Mouse (Mus musculus) erythroblast, embryonic 14.5 days (primary cell): ENCODE data around the gene Znrf4. TPM values are rescaled to one million over a fixed set of nuclear protein-coding genes. Genes with fewer than 3 reads are reported as not detected.

Source experiments
- H3K27me3 ChIP-seq: 2 replicates; pipeline ENCODE4 v1.6.1; 2012; ENCODE audit warnings: inconsistent platforms; ENCODE audit not compliant: control insufficient read depth
- H3K36me3 ChIP-seq: 2 replicates; pipeline ENCODE4 v1.6.1; 2012; ENCODE audit warnings: mild to moderate bottlenecking, inconsistent platforms; ENCODE audit not compliant: control insufficient read depth
- H3K4me1 ChIP-seq: 2 replicates; pipeline ENCODE4 v1.6.1; 2012; ENCODE audit warnings: inconsistent platforms; ENCODE audit not compliant: control insufficient read depth
- H3K4me3 ChIP-seq: replicated peaks from 2 replicates; pipeline ENCODE3; 2012; ENCODE audit warnings: moderate library complexity, mild to moderate bottlenecking, inconsistent platforms
- H3K9me3 ChIP-seq: 2 replicates; pipeline ENCODE4 v1.6.1; 2012; ENCODE audit warnings: low read length, inconsistent platforms, mixed read lengths; ENCODE audit not compliant: control insufficient read depth
- GATA1 ChIP-seq: IDR thresholded peaks from 2 replicates; pipeline ENCODE4 v1.6.1; 2012; ENCODE audit warnings: low read length, inconsistent platforms, mixed read lengths
- TAL1 ChIP-seq: IDR thresholded peaks from 3 replicates; pipeline ENCODE4 v1.6.1; 2012; ENCODE audit warnings: low read length, inconsistent platforms, mixed read lengths
- polyA plus RNA-seq: library from polyadenylated mRNA; stranded (reverse); fragments of >175 nt; gene quantifications from 2 replicates; pipeline ENCODE4 v1.2.3, GENCODE M21; 2012

Gene Znrf4
- polyA plus RNA-seq, 1 experiment = not detected

DNA sequence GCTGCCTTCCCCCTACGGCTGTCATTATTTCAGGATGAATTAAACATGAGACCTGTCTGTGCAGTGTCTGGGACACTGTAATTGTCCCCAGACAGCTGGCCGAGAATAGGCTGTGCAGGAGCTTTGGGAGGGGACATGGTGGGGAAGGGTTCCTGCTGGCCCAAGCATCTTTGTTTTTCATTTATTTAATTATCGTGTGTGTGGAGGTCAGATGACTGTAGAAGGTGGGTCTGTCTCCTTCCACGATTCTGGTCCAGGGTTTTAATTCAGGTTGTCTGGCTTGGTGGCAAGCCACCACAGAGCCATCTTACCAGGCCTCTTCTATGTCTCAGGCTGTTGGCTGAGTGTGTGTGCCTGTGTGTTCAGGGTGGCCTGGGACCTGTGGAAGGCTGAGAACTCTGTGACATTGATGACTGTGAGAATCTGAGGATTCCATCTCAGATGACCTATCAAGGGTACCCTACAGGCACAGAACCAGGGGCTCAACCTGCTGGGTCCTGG, 36.4 kb upstream of the Znrf4 start:
- Histone ChIP-seq H3K4me1 (peaks cover 8% of the 10 kb centered on the region), H3K9me3 (no peaks in the 10 kb centered on the region), H3K4me3 (no peak overlapping the region), H3K36me3 (no peaks in the 10 kb centered on the region), H3K27me3 (no peaks in the 10 kb centered on the region)
- TF ChIP-seq GATA1 = no peak
- no peak for TF ChIP-seq TAL1

DNA sequence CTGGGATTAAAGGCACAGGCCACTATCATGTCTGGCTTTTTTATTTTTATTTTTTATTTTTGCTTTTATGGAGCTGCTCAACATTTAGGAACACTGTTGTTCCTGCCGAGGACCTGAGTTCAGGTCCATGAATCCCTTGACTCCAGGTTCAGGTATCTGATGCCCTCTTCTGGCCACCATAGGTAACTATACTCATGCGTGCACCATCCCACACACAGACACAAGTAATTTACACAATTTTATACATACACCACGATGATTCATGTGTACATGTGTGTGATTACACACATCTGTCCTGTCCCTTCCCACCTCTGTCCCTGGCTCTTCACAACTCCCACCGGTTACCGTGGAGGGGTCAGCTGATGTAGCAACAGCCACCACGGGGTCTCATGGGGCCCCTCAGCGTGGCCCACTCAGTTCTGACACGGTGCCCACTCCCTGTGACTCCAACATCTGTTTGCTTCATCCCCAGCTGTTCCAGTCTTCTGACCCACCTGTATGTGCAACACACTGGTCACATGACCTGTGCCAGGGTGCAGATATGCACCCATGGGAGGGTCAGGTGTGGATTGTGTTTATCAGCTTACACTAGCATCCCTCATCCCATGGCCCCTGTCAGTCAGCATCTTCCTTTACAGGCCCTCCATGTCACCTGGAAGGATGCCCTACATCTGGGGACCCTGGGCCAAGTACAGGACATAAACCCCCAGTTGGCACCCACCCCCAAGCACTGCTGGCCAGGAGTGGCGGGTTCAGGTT, 35.8 kb upstream of the Znrf4 start:
- Histone ChIP-seq H3K4me3 (no peak overlapping the region), H3K9me3 (no peaks in the 10 kb centered on the region), H3K4me1 (peaks cover 8% of the 10 kb centered on the region), H3K27me3 (no peaks in the 10 kb centered on the region), H3K36me3 (no peaks in the 10 kb centered on the region)
- TF ChIP-seq TAL1 (no peak), GATA1 (no peak)

DNA sequence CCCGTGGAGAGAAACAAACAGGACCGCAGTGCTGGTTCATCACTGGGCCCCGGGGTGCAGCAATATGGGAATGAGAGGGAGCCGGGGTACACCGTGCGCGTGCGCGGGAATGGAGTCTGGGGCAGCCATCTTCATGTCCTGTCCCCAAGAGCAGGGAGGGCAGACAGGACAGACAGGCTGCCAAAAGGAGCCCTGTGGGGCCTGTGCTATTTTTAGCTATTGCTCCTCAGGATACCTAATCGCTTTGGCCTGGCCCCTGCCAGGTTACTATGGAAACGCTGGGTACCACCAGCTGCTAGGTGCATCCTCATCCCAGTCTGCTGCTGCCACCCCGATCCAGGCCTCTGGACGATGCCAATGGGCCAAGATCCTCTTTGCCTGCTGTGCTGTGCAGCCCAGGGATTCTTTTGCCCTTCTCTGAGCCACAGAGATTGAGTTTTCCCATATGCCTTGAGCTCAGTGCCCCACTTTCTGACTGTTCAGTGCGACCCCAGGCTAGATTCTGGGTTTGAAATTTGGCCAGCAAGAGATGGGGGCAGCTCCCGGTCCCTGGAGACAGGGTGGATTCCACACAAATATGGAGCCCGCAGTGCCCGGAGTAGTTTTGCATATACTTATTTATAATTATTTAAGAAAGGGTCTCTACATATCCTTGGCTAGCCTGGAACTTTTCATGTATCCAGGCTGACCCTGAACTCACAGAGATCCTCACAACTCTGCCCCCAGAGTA, 35.0 kb upstream of the Znrf4 start:
- no peak overlapping the region for H3K4me3 ChIP-seq
- H3K27me3 ChIP-seq = no peaks in the 10 kb centered on the region
- no peaks in the 10 kb centered on the region for H3K9me3 ChIP-seq
- peaks cover 8% of the 10 kb centered on the region for H3K4me1 ChIP-seq
- no peaks in the 10 kb centered on the region for H3K36me3 ChIP-seq
- TF ChIP-seq GATA1 (no peak), TAL1 (no peak)

DNA sequence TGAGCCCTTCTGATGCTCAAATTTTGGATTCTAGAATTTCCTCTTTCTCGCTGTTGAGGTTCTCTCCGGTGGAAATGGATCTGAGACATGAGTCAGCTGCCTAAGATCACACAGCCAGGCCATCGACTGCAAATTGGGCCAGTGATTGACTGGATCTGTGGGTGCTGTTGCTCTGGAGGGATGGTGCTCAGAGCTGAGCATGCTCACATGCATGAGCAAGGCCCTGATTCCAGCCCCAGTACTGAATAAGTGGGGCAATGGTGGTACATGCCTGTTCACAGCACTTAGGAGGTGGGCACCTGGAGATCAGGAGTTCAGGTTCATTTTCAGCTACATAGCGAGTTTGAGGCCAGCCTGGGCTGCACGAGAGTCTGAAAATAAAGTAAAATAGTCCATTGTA, 34.3 kb upstream of the Znrf4 start:
- Histone ChIP-seq H3K27me3 (no peaks in the 10 kb centered on the region; the same call in 1 of the 2 replicates), H3K4me1 (peaks cover 8% of the 10 kb centered on the region), H3K36me3 (no peaks in the 10 kb centered on the region), H3K4me3 (no peak overlapping the region), H3K9me3 (no peaks in the 10 kb centered on the region)
- TF ChIP-seq TAL1 (no peak), GATA1 (no peak)

DNA sequence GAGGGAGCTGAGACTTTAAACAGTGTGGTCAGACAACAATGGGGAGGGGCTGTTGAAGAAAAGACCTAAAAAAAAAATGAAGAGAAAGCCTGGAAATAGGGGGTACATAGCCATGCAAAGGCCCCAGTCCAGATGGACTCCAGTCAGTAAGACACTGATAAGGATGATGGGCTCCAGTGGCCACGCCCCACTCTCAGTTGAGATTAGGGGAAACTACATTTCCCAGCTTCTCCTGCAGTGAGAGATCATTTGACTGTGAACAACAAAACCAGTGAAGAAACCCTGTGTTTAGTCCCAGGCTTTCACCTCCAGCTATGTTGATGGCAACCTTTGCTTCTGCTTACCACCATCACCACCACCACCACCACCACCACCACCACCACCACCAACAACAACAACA, 33.7 kb upstream of the Znrf4 start:
- H3K4me3 ChIP-seq = no peak overlapping the region
- TF ChIP-seq TAL1 (no peak), GATA1 (no peak)
- no peaks in the 10 kb centered on the region; the same call in 1 of the 2 replicates for H3K27me3 ChIP-seq

DNA sequence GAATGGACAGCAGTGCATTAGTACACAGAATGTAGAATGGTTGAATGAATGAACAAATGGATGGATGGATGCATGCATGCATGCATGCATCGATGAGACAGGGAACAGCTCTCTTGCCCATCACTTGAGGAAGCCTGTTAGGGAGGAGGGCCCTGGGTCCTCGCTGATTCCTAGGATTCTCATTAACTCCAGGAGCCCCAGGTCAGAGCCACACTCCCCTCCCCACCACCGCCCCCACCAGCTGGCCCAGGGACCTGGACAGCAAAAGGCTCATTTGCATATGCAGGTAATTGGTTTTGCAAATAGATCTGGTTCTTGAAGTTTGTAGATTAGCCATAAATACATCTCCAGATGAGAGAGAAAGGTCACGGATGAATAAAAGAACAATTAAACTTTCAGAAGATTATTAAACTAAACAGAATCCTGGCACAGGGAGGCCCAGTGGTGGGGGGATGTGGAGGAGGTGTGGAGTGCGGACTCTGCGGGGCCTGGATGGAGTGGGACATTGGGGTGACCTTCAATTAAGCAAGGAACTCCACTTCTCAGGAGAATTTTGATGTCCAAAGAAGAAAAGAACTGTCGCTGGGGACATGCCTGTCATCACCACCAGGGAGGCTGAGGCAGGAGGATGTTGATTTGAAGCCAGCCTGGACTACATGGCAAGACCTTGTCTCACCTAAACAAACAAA, 32.6 kb upstream of the Znrf4 start:
- TF ChIP-seq TAL1 (no peak), GATA1 (no peak)
- Histone ChIP-seq H3K9me3 (no peaks in the 10 kb centered on the region), H3K4me3 (no peak overlapping the region), H3K36me3 (no peaks in the 10 kb centered on the region), H3K27me3 (no peaks in the 10 kb centered on the region; the same call in 1 of the 2 replicates), H3K4me1 (peaks cover 11% of the 10 kb centered on the region)

More for the DNA sequence above, 33.7 kb upstream of the Znrf4 start:
- peaks cover 8% of the 10 kb centered on the region for H3K4me1 ChIP-seq
- no peaks in the 10 kb centered on the region for H3K9me3 ChIP-seq
- H3K36me3 ChIP-seq = no peaks in the 10 kb centered on the region

DNA sequence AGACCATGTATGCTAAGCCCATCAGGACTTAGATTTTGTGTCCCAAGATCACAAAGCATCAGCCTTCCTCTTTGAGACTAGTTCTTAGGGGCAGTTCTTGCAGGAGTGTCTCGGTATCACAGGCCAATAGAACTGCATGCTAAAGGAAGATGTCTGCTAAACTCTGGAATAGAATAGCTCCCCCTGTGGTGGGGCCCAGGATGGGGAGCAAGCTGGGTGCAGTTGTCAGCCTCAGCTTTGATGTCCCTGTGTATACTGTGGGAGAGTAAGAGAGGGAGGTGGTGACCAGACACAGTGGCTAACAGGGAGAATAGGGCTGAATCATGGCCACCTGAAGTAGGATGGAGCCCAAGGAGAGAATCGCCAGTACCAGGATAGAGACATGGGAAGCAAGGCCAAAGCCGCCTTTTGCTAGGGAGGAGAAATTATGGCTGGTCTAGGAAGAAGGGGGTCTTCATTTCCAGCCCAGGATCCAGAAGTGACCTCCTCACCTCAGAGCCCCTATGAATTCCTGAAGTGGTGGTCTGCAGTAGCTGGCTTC, 31.5 kb upstream of the Znrf4 start:
- no peak overlapping the region for H3K4me3 ChIP-seq
- no peaks in the 10 kb centered on the region for H3K36me3 ChIP-seq
- peaks cover 11% of the 10 kb centered on the region for H3K4me1 ChIP-seq
- TF ChIP-seq TAL1 (no peak), GATA1 (no peak)
- no peaks in the 10 kb centered on the region for H3K9me3 ChIP-seq
- no peaks in the 10 kb centered on the region; the same call in 1 of the 2 replicates for H3K27me3 ChIP-seq

DNA sequence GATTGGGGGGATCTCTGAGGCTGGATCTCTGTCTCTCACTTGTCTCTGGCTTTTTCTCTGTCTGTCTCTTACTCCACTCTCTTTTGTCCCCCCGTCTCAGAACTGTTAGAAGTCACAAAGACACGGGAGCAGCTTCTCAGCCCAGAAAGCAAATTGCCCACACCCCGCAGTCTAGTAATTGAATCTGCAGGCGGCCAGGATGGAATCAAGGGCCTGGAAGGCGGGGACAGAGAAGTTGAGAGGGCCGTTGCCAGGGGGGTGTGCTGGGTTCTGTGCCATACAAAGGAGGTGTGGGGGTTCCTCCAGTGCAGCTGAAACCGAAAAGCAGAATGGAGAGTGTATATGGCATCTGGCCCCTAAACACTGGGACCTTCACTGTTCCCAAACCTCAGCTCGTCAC, 30.5 kb upstream of the Znrf4 start:
- no peaks in the 10 kb centered on the region for H3K9me3 ChIP-seq
- peaks cover 11% of the 10 kb centered on the region for H3K4me1 ChIP-seq
- no peak overlapping the region for H3K4me3 ChIP-seq
- H3K36me3 ChIP-seq = no peaks in the 10 kb centered on the region
- TF ChIP-seq TAL1 = no peak
- TF ChIP-seq GATA1 = no peak
- no peaks in the 10 kb centered on the region; the same call in 1 of the 2 replicates for H3K27me3 ChIP-seq

DNA sequence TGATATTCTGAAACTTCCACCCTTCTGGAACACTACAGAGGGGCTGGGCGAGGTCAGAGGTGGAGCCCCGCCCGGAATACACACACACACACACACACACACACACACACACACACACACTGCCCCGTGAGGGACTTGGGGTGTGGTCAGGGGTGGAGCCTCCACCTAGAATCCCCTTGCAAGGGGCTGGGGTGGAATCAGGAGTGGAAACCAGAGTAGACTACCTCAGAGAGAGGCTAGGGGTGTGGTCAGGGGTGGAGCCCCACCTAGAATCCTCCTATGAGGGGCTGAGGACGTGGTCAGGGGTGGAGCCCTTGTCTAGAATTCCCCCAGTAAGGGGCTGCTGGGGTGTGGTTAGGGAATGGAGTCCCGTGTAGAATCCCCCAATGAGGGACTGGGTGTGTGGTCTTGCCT, 28.3 kb upstream of the Znrf4 start:
- Histone ChIP-seq H3K4me1 (peaks cover 3% of the 10 kb centered on the region), H3K27me3 (no peaks in the 10 kb centered on the region; the same call in 1 of the 2 replicates), H3K4me3 (no peak overlapping the region), H3K36me3 (no peaks in the 10 kb centered on the region), H3K9me3 (no peaks in the 10 kb centered on the region)
- TF ChIP-seq TAL1 (no peak), GATA1 (no peak)
